Mouse (Mus musculus): ENCODE measurements around the gene Rin2. TPM values are rescaled to one million over a fixed set of nuclear protein-coding genes. Genes with fewer than 3 reads are reported as not detected.

The Rin2 gene
- polyA plus RNA-seq, 1 experiment from 2014 or later: 37.9 TPM

DNA sequence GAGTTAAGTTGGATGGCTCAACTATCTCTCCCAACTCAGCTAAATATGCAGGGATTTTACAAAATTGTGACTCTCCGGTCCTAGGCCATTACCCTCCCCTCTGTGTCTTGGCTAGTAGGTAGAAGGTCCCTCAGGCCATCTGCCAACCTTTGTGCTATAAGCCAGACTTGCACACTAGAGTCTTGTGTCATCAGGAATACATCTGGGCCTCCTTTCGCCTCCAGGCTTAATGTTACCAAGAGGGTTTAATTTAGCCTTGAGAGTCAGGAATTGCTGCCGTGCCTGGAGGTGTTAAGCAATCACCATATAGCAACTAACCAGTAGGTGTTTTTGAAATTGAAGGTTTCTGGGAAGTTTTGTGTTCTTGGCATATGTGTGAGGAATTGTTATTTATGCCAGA lies 158.3 kb downstream of the Rin2 start:
- Histone ChIP-seq H3K9ac (ENCODE audit: low read length) (no peak overlapping the region), H3K27me3 (ENCODE audit: control insufficient read depth, insufficient read depth, low read depth, low read length) (no peaks in the 10 kb centered on the region), H3K9me3 (ENCODE audit: control insufficient read depth, low read length) (no peaks in the 10 kb centered on the region), H3K27ac (ENCODE audit: low read length) (no peak overlapping the region; the same call in 1 of the 2 replicates), H3K4me2 (ENCODE audit: low read depth, low read length) (no peak overlapping the region), H3K36me3 (ENCODE audit: control insufficient read depth, insufficient read depth, low read length) (no peaks in the 10 kb centered on the region), H3K4me3 (ENCODE audit: low read length) (no peak overlapping the region), H3K4me1 (replicated peaks; ENCODE audit: control insufficient read depth, insufficient read depth, low read length) (peaks cover 3% of the 10 kb centered on the region)
- ATAC-seq (ENCODE audit: low read depth): no peak
- WGBS: 74% methylated on average over 3 of the region's 3 CpGs

DNA sequence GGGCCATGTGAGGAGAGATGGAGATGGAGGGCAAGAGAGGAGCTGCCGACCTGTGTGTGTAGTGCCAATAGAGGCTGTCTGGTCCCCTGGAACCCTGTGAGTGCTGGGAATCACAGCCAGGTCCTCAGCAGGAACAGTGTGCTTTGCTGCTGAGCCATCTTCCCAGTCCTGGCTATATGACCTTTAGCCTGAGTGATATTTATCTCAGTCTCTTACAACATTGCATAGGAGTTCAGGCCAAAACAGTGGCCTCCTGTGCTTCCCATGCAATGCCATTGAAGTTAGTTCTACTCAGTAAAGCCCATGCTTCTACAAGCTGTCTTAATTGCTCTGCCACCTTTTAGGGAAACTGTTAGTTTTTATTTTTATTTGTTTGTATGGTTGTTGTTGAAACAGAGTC lies 160.9 kb downstream of the Rin2 start:
- peaks cover 3% of the 10 kb centered on the region for H3K4me1 ChIP-seq (replicated peaks; ENCODE audit: control insufficient read depth, insufficient read depth, low read length)
- WGBS: 53% methylated on average over 1 of the region's 1 CpGs
- ATAC-seq (ENCODE audit: low read depth): no peak

DNA sequence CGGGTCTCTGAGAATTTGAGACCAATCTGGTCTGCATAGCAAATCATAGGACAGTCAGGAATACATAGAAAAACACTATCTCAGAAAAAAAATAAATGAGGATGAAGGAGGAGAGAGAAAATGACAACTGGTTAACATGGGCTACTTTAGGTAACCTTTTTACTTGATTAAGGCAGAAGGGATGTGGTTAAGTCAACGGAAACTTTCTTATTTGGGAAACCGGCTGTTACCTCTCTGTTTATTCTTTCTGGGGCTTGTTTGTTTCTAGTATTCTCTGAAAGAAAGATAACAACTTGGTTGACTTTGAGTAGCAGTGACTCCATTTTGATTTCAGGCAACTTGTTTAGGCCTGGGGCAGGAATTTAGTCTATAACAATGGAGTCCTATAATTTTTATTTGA lies 163.7 kb downstream of the Rin2 start:
- WGBS: 72% methylated on average over 3 of the region's 3 CpGs
- H3K36me3 ChIP-seq (ENCODE audit: control insufficient read depth, insufficient read depth, low read length): no peaks in the 10 kb centered on the region
- H3K27me3 ChIP-seq (ENCODE audit: control insufficient read depth, insufficient read depth, low read depth, low read length): no peaks in the 10 kb centered on the region
- H3K9ac ChIP-seq (ENCODE audit: low read length): no peak overlapping the region
- H3K4me2 ChIP-seq (ENCODE audit: low read depth, low read length): no peak overlapping the region
- H3K27ac ChIP-seq (ENCODE audit: low read length): no peak overlapping the region
- no peak overlapping the region for H3K4me3 ChIP-seq (ENCODE audit: low read length)
- no peaks in the 10 kb centered on the region for H3K9me3 ChIP-seq (ENCODE audit: control insufficient read depth, low read length)
- no peaks in the 10 kb centered on the region; the same call in 1 of the 2 replicates for H3K4me1 ChIP-seq (replicated peaks; ENCODE audit: control insufficient read depth, insufficient read depth, low read length)
- ATAC-seq (ENCODE audit: low read depth): no peak

More for the DNA sequence above, 160.9 kb downstream of the Rin2 start:
- H3K27ac ChIP-seq (ENCODE audit: low read length): no peak overlapping the region
- H3K9ac ChIP-seq (ENCODE audit: low read length): no peak overlapping the region
- no peak overlapping the region for H3K4me3 ChIP-seq (ENCODE audit: low read length)
- no peaks in the 10 kb centered on the region for H3K27me3 ChIP-seq (ENCODE audit: control insufficient read depth, insufficient read depth, low read depth, low read length)
- no peak overlapping the region for H3K4me2 ChIP-seq (ENCODE audit: low read depth, low read length)
- H3K36me3 ChIP-seq (ENCODE audit: control insufficient read depth, insufficient read depth, low read length): no peaks in the 10 kb centered on the region
- no peaks in the 10 kb centered on the region for H3K9me3 ChIP-seq (ENCODE audit: control insufficient read depth, low read length)

- Histone ChIP-seq H3K9me3 (ENCODE audit: control insufficient read depth, low read length) (no peaks in the 10 kb centered on the region), H3K27me3 (ENCODE audit: control insufficient read depth, insufficient read depth, low read depth, low read length) (no peaks in the 10 kb centered on the region), H3K27ac (ENCODE audit: low read length) (no peak overlapping the region), H3K9ac (ENCODE audit: low read length) (no peak overlapping the region), H3K4me1 (replicated peaks; ENCODE audit: control insufficient read depth, insufficient read depth, low read length) (peaks cover 3% of the 10 kb centered on the region), H3K4me2 (ENCODE audit: low read depth, low read length) (no peak overlapping the region), H3K36me3 (ENCODE audit: control insufficient read depth, insufficient read depth, low read length) (no peaks in the 10 kb centered on the region), H3K4me3 (ENCODE audit: low read length) (no peak overlapping the region)
- no peak for ATAC-seq (ENCODE audit: low read depth)
- 79% methylated on average over 9 of the region's 9 CpGs for WGBS
Observed at GRCm38 (mm10) chr2:145839565-145840315, 164.7 kb downstream of the Rin2 start.

DNA sequence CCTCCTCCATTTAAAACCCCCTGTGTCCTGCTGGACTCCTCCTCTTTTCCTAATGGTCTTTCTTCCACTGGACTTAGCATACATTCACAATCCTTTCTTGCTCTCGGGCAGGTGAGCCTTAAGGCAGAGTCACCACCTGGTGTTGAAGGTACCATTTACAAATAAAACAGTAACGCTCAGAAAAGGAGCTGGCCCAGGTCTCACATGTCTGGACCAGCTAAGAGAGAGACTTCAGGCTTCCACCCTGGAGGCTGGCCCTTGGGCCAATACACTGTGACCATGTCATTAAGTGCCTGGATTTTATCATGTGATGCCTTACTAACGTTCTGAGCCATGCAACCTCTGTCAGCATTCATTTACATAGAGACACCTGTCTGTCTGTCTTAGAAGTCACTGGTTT lies 165.3 kb downstream of the Rin2 start:
- Histone ChIP-seq H3K4me2 (ENCODE audit: low read depth, low read length) (no peak overlapping the region), H3K27ac (ENCODE audit: low read length) (no peak overlapping the region), H3K4me1 (replicated peaks; ENCODE audit: control insufficient read depth, insufficient read depth, low read length) (peaks cover 6% of the 10 kb centered on the region), H3K4me3 (ENCODE audit: low read length) (no peak overlapping the region), H3K27me3 (ENCODE audit: control insufficient read depth, insufficient read depth, low read depth, low read length) (no peaks in the 10 kb centered on the region), H3K9me3 (ENCODE audit: control insufficient read depth, low read length) (no peaks in the 10 kb centered on the region), H3K36me3 (ENCODE audit: control insufficient read depth, insufficient read depth, low read length) (no peaks in the 10 kb centered on the region), H3K9ac (ENCODE audit: low read length) (no peak overlapping the region)
- no peak for ATAC-seq (ENCODE audit: low read depth)
- 74% methylated on average over 3 of the region's 3 CpGs for WGBS

- Histone ChIP-seq H3K4me3 (ENCODE audit: low read length) (no peak overlapping the region), H3K9me3 (ENCODE audit: control insufficient read depth, low read length) (no peaks in the 10 kb centered on the region), H3K27ac (ENCODE audit: low read length) (no peak overlapping the region), H3K36me3 (ENCODE audit: control insufficient read depth, insufficient read depth, low read length) (no peaks in the 10 kb centered on the region), H3K27me3 (ENCODE audit: control insufficient read depth, insufficient read depth, low read depth, low read length) (no peaks in the 10 kb centered on the region), H3K4me2 (ENCODE audit: low read depth, low read length) (no peak overlapping the region), H3K9ac (ENCODE audit: low read length) (no peak overlapping the region), H3K4me1 (replicated peaks; ENCODE audit: control insufficient read depth, insufficient read depth, low read length) (peaks cover 6% of the 10 kb centered on the region)
- 73% methylated on average over 12 of the region's 12 CpGs for WGBS
- no peak for ATAC-seq (ENCODE audit: low read depth)
Observed at GRCm38 (mm10) chr2:145840910-145841870, 166.2 kb downstream of the Rin2 start.

GRCm38 (mm10) chr2:145843322-145843721 lies 168.3 kb downstream of the Rin2 start:
- Histone ChIP-seq H3K27ac (ENCODE audit: low read length) (peak overlapping the region; percentile 69), H3K9me3 (ENCODE audit: control insufficient read depth, low read length) (no peaks in the 10 kb centered on the region), H3K36me3 (ENCODE audit: control insufficient read depth, insufficient read depth, low read length) (no peaks in the 10 kb centered on the region), H3K27me3 (ENCODE audit: control insufficient read depth, insufficient read depth, low read depth, low read length) (no peaks in the 10 kb centered on the region), H3K4me3 (ENCODE audit: low read length) (no peak overlapping the region), H3K9ac (ENCODE audit: low read length) (no peak overlapping the region), H3K4me2 (ENCODE audit: low read depth, low read length) (no peak overlapping the region), H3K4me1 (replicated peaks; ENCODE audit: control insufficient read depth, insufficient read depth, low read length) (peaks cover 6% of the 10 kb centered on the region)
- ATAC-seq (ENCODE audit: low read depth): peak; percentile 90
- 62% methylated on average over 6 of the region's 6 CpGs for WGBS

DNA sequence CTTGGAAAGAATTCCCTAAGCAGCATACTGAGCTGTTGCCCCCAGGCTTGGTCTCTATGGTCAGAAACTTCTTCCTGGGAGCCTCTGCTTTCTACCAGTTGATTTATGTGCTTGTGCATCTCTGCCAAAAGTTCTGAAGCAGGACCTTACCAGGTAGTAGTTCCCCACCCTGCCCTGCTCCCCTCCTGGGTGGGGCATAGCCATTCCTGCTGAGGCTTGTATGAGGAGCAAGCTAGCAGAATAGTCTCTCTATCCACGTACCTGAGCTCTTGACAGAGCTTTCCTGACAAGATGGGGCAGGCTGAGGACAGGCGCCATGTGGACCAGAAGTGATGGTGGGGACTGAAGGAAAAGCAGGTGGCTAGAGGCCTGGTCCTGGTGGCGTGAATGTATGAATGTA lies 171.6 kb downstream of the Rin2 start:
- Histone ChIP-seq H3K4me3 (ENCODE audit: low read length) (no peak overlapping the region), H3K27ac (ENCODE audit: low read length) (no peak overlapping the region), H3K9me3 (ENCODE audit: control insufficient read depth, low read length) (no peaks in the 10 kb centered on the region), H3K4me2 (ENCODE audit: low read depth, low read length) (no peak overlapping the region), H3K36me3 (ENCODE audit: control insufficient read depth, insufficient read depth, low read length) (no peaks in the 10 kb centered on the region), H3K27me3 (ENCODE audit: control insufficient read depth, insufficient read depth, low read depth, low read length) (no peaks in the 10 kb centered on the region), H3K9ac (ENCODE audit: low read length) (no peak overlapping the region), H3K4me1 (replicated peaks; ENCODE audit: control insufficient read depth, insufficient read depth, low read length) (peaks cover 16% of the 10 kb centered on the region)
- WGBS: 90% methylated on average over 3 of the region's 3 CpGs
- ATAC-seq (ENCODE audit: low read depth): no peak

- peak overlapping the region; percentile 23; the same call in 1 of the 2 replicates for H3K27ac ChIP-seq (ENCODE audit: low read length)
- H3K4me1 ChIP-seq (replicated peaks; ENCODE audit: control insufficient read depth, insufficient read depth, low read length): peaks cover 16% of the 10 kb centered on the region
- no peak overlapping the region for H3K4me3 ChIP-seq (ENCODE audit: low read length)
- H3K36me3 ChIP-seq (ENCODE audit: control insufficient read depth, insufficient read depth, low read length): no peaks in the 10 kb centered on the region
- no peak overlapping the region for H3K4me2 ChIP-seq (ENCODE audit: low read depth, low read length)
- H3K9ac ChIP-seq (ENCODE audit: low read length): no peak overlapping the region
- H3K27me3 ChIP-seq (ENCODE audit: control insufficient read depth, insufficient read depth, low read depth, low read length): no peaks in the 10 kb centered on the region
- no peaks in the 10 kb centered on the region for H3K9me3 ChIP-seq (ENCODE audit: control insufficient read depth, low read length)
- ATAC-seq (ENCODE audit: low read depth): no peak
- 67% methylated on average over 10 of the region's 10 CpGs for WGBS
Observed at GRCm38 (mm10) chr2:145849170-145849905, 174.3 kb downstream of the Rin2 start.
